Mouse (Mus musculus): ENCODE measurements around the gene Phka1.

DNA sequence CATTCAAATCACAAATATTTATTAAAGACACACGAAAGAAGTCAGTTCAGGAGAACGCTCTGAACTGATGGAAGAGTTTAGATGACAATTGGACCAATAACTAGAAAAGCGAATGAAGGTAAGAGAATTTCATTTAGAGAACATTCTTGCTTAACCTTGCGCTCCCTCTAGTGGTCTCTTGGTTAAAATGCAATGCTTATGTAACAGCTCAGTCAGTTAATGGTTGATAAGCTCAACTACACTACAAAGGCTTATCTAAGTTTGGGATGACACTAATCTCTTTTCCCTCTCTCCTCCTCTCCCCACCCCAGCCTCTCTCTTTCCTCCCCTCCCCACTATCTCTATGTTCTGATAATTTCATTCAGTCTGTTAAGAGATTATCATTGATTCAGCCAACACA, 165.1 kb downstream of the Phka1 start:
- TF ChIP-seq MYOG (IDR thresholded peaks at IDR 0.05; ENCODE audit: control insufficient read depth in 1 of 3, insufficient read depth in 1 of 3, insufficient read length in 2 of 3, low read depth in 2 of 3): no peak
- TF ChIP-seq TCF3 (IDR thresholded peaks at IDR 0.05; ENCODE audit: insufficient read length, low read depth): no peak
- no peak for TF ChIP-seq REST (IDR thresholded peaks at IDR 0.05; ENCODE audit: insufficient read depth, insufficient read length)
- TF ChIP-seq USF1 (IDR thresholded peaks at IDR 0.05; ENCODE audit: low read depth): no peak
- TF ChIP-seq POLR2A (IDR thresholded peaks at IDR 0.05; ENCODE audit: insufficient read length, low read depth): no peak
